In the genomic region with DNA sequence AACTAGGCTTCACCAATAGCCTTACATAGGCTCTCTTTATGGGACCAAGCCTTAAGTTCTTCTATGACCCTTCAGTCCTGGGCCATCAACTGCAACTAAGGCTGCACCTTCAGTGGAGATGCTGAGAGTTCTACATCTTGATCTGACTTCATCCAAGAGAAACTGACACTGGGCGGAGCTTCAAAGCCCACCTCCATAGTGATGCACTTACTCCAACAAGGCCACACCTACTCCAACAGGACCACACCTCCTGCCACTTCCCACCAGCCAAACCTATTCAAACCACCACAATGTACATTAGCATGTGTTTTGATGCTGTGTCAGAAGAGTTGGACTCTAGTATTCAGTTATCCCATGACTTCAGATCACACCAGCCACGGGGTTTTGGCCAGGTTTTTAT, we compare ENCODE assay signal across 20 mouse cellular contexts. TPM values are rescaled to one million over a fixed set of nuclear protein-coding genes. Genes with fewer than 3 reads are reported as not detected.
A peak's percentile ranks its signal among the peaks of the same experiment; 100 is the strongest.
DNase-seq lines count a peak whose midpoint lies in the region; ATAC-seq lines count a peak whose summit lies in the region.
"Had no signal": no experiment of that assay in that cellular context is flagged by ENCODE, and none has a peak within 500 bp of the region (broad histone marks: within the 10 kb centered on the region; RNA-seq: fewer than 3 reads in every experiment).

No protein-coding gene starts in this region.

- no peak for ATAC-seq in midbrain, embryonic 11.5 days (ENCODE audit: low FRiP score)
- no peak for ATAC-seq in midbrain, embryonic 15.5 days (replicated peaks)
- ATAC-seq: CD4-positive, CD25-positive, alpha-beta regulatory T cell, adult 4 months; forebrain, embryonic 13.5 days; forebrain, embryonic 15.5 days; forebrain, postnatal 0 days had no signal

- no peaks in the 10 kb centered on the region for H3K27me3 ChIP-seq in midbrain, embryonic 11.5 days (ENCODE audit: control insufficient read depth, insufficient read depth, low read length)
- H3K27me3 ChIP-seq in midbrain, embryonic 15.5 days (replicated peaks) = no peaks in the 10 kb centered on the region
- H3K27me3 ChIP-seq: CH12.LX; embryonic facial prominence, embryonic 13.5 days; embryonic facial prominence, embryonic 15.5 days; forebrain, embryonic 13.5 days; forebrain, embryonic 15.5 days had no signal

- no peaks in the 10 kb centered on the region for H3K9me3 ChIP-seq in midbrain, embryonic 11.5 days (ENCODE audit: control insufficient read depth, low read length)
- no peaks in the 10 kb centered on the region for H3K9me3 ChIP-seq in midbrain, embryonic 15.5 days
- H3K9me3 ChIP-seq: embryonic facial prominence, embryonic 13.5 days; embryonic facial prominence, embryonic 15.5 days; forebrain, embryonic 13.5 days; forebrain, embryonic 15.5 days had no signal

- no peak overlapping the region for H3K9ac ChIP-seq in midbrain, embryonic 11.5 days (ENCODE audit: low read length)
- H3K9ac ChIP-seq in midbrain, embryonic 15.5 days = no peak overlapping the region
- H3K9ac ChIP-seq: embryonic facial prominence, embryonic 13.5 days; embryonic facial prominence, embryonic 15.5 days; forebrain, embryonic 13.5 days; forebrain, embryonic 15.5 days; forebrain, postnatal 0 days had no signal

- H3K27ac ChIP-seq in midbrain, embryonic 11.5 days (ENCODE audit: low read depth, low read length) = no peak overlapping the region
- no peak overlapping the region for H3K27ac ChIP-seq in midbrain, embryonic 15.5 days
- H3K27ac ChIP-seq: embryonic facial prominence, embryonic 13.5 days; embryonic facial prominence, embryonic 15.5 days; forebrain, embryonic 13.5 days; forebrain, embryonic 15.5 days had no signal

- no peak overlapping the region for H3K4me2 ChIP-seq in midbrain, embryonic 11.5 days
- H3K4me2 ChIP-seq in midbrain, embryonic 15.5 days = no peak overlapping the region
- H3K4me2 ChIP-seq: embryonic facial prominence, embryonic 13.5 days; embryonic facial prominence, embryonic 15.5 days; forebrain, embryonic 13.5 days; forebrain, embryonic 15.5 days had no signal

- DNase-seq in heart, adult 11 months = peak; percentile 87
- DNase-seq in heart, adult 8-10 months (ENCODE audit: low spot score) = no peak
- peak; percentile 26 for DNase-seq in midbrain, embryonic 11.5 days (ENCODE audit: low spot score, missing footprints)
- DNase-seq in ZHBTc4 (ENCODE audit: low read depth, low spot score) = peak; percentile 63
- DNase-seq in cerebellum, adult 8-10 months = no peak
- DNase-seq in liver = no peak
- DNase-seq: adrenal gland, adult 2 months; adrenal gland, postnatal 10 days; adrenal gland, postnatal 25 days; B cell, adult 2 months; cerebellum, adult 11 months; embryo, embryonic 11 days; forebrain, postnatal 0 days had no signal

- H3K4me1 ChIP-seq in midbrain, embryonic 11.5 days (ENCODE audit: control insufficient read depth, insufficient read depth, low read length) = no peaks in the 10 kb centered on the region
- no peaks in the 10 kb centered on the region for H3K4me1 ChIP-seq in midbrain, embryonic 15.5 days
- H3K4me1 ChIP-seq: embryonic facial prominence, embryonic 13.5 days; embryonic facial prominence, embryonic 15.5 days; forebrain, embryonic 13.5 days; forebrain, embryonic 15.5 days had no signal

- no peaks in the 10 kb centered on the region for H3K36me3 ChIP-seq in midbrain, embryonic 11.5 days (ENCODE audit: control insufficient read depth, insufficient read depth, low read length)
- no peaks in the 10 kb centered on the region for H3K36me3 ChIP-seq in midbrain, embryonic 15.5 days (replicated peaks)
- H3K36me3 ChIP-seq: embryonic facial prominence, embryonic 13.5 days; embryonic facial prominence, embryonic 15.5 days; forebrain, embryonic 15.5 days had no signal

- 93% methylated on average over 2 of the region's 2 CpGs for WGBS in midbrain, embryonic 11.5 days
- 90% methylated on average over 2 of the region's 2 CpGs for WGBS in midbrain, embryonic 15.5 days

- H3K4me3 ChIP-seq in midbrain, embryonic 11.5 days (ENCODE audit: low read depth, low read length) = no peak overlapping the region
- no peak overlapping the region for H3K4me3 ChIP-seq in midbrain, embryonic 15.5 days
- H3K4me3 ChIP-seq: embryonic facial prominence, embryonic 13.5 days; embryonic facial prominence, embryonic 15.5 days; forebrain, embryonic 13.5 days; forebrain, embryonic 15.5 days had no signal

RNA-seq across cellular contexts. Expression of a gene that starts 17.0 kb away (rescaled TPM):
- 10 to 100 TPM; 15.3 to 24.9 (median 23.1) TPM for total RNA-seq in heart, adult 8-10 months (2022)
- polyA plus RNA-seq in midbrain, embryonic 11.5 days (2014; fragmentation: Nextera tagmentation; extraction: Ambion mirVana) = 12.4 and 12.8 TPM in 2 replicates
- 13.2 and 13.6 TPM in 2 replicates for polyA plus RNA-seq in midbrain, embryonic 15.5 days (2015; fragmentation: Nextera tagmentation; extraction: Ambion mirVana)

Comparison
In these comparisons a context has a peak if more than half of its experiments do, and no peak if none do; other contexts are left out.
1. DNase-seq: peak in heart, adult 11 months (single experiment), midbrain, embryonic 11.5 days (single experiment) and ZHBTc4 (single experiment); none in heart, adult 8-10 months (single experiment), cerebellum, adult 8-10 months (single experiment) and liver (single experiment).